Mouse (Mus musculus): ENCODE data around the gene Snx21. TPM values are rescaled to one million over a fixed set of nuclear protein-coding genes. Genes with fewer than 3 reads are reported as not detected.
A peak's percentile ranks its signal among the peaks of the same experiment; 100 is the strongest.

Snx21 gene
- polyA plus RNA-seq, 1 experiment, result not detected

GRCm38 (mm10) chr2:164786388-164786885 is 814 bp downstream of the Snx21 start:
- H3K4me3 ChIP-seq (ENCODE audit: insufficient read depth, low read depth, low read length), result peak overlapping the region; percentile 72
- H3K27ac ChIP-seq (ENCODE audit: insufficient read depth, low read depth, low read length), result peak overlapping the region; percentile 58
- H3K4me1 ChIP-seq (ENCODE audit: control insufficient read depth, insufficient read depth, low read length), result peaks cover 16% of the 10 kb centered on the region
- WGBS, result 3% methylated on average over 15 of the region's 15 CpGs
- no peak for TF ChIP-seq POLR2A (IDR thresholded peaks at IDR 0.05; ENCODE audit: insufficient read depth, low read depth, low read length)
- TF ChIP-seq CTCF (IDR thresholded peaks at IDR 0.05; ENCODE audit: insufficient read depth, low read depth, low read length), result no peak

GRCm38 (mm10) chr2:164787032-164787431 is 1.4 kb downstream of the Snx21 start:
- 0 out of 2 replicates have a peak overlapping the region, but pooled peaks have one; percentile 58 for H3K27ac ChIP-seq (ENCODE audit: insufficient read depth, low read depth, low read length)
- H3K4me1 ChIP-seq (ENCODE audit: control insufficient read depth, insufficient read depth, low read length), result peaks cover 22% of the 10 kb centered on the region
- 87% methylated on average over 3 of the region's 3 CpGs for WGBS
- TF ChIP-seq CTCF (IDR thresholded peaks at IDR 0.05; ENCODE audit: insufficient read depth, low read depth, low read length) (no peak), POLR2A (IDR thresholded peaks at IDR 0.05; ENCODE audit: insufficient read depth, low read depth, low read length) (no peak)
- no peak overlapping the region for H3K4me3 ChIP-seq (ENCODE audit: insufficient read depth, low read depth, low read length)

DNA sequence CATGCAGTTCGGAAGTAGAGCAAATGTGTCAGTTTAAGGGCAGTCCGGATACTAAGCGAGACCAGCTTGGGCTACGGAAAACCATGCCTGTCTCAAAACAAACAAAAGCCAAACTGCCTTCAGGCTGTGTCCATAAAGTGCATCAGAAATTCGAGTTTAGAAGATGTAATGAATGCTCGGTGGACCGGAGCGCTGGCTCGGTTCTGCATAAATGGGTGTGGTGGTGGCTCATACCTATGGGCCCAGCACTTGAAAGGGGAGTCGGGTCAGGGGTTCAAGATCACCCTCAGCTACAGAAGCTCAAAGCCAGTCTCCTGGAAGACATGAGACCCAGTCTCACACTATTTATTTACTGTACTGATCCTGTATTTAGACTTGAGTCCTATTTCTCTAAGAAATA is 2.2 kb downstream of the Snx21 start:
- TF ChIP-seq CTCF (IDR thresholded peaks at IDR 0.05; ENCODE audit: insufficient read depth, low read depth, low read length) (no peak), POLR2A (IDR thresholded peaks at IDR 0.05; ENCODE audit: insufficient read depth, low read depth, low read length) (no peak)
- Histone ChIP-seq H3K27ac (ENCODE audit: insufficient read depth, low read depth, low read length) (no peak overlapping the region; the same call in 1 of the 2 replicates), H3K4me3 (ENCODE audit: insufficient read depth, low read depth, low read length) (no peak overlapping the region), H3K4me1 (ENCODE audit: control insufficient read depth, insufficient read depth, low read length) (peaks cover 24% of the 10 kb centered on the region)
- 72% methylated on average over 10 of the region's 10 CpGs for WGBS

- TF ChIP-seq CTCF (IDR thresholded peaks at IDR 0.05; ENCODE audit: insufficient read depth, low read depth, low read length) (no peak), POLR2A (IDR thresholded peaks at IDR 0.05; ENCODE audit: insufficient read depth, low read depth, low read length) (no peak)
- no peak overlapping the region for H3K4me3 ChIP-seq (ENCODE audit: insufficient read depth, low read depth, low read length)
- 78% methylated on average over 4 of the region's 4 CpGs for WGBS
- peaks cover 25% of the 10 kb centered on the region for H3K4me1 ChIP-seq (ENCODE audit: control insufficient read depth, insufficient read depth, low read length)
- no peak overlapping the region for H3K27ac ChIP-seq (ENCODE audit: insufficient read depth, low read depth, low read length)
These were observed 2.8 kb downstream of the Snx21 start for GRCm38 (mm10) chr2:164788411-164788810.

DNA sequence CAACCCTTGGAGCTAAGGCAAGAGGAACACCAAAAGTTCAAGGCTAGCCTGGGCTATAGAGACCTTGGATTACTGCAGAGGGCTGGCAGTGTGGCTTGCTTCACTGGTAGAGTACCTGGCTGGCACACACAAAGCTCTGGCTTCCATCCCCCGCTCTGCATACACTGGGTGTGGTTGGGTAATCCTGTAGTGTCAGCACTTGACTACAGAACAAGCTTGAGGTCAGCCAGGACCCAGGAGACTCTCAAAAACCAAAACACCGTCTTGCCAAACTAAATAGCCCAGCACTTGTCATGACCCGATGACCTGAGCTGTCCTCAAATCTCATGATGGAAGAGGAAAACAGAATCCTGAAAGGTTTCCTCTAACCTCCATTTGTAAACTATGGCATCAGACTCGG is 4.8 kb downstream of the Snx21 start:
- peaks cover 27% of the 10 kb centered on the region for H3K4me1 ChIP-seq (ENCODE audit: control insufficient read depth, insufficient read depth, low read length)
- 84% methylated on average over 4 of the region's 4 CpGs for WGBS
- H3K4me3 ChIP-seq (ENCODE audit: insufficient read depth, low read depth, low read length), result no peak overlapping the region
- TF ChIP-seq POLR2A (IDR thresholded peaks at IDR 0.05; ENCODE audit: insufficient read depth, low read depth, low read length) (no peak), CTCF (IDR thresholded peaks at IDR 0.05; ENCODE audit: insufficient read depth, low read depth, low read length) (no peak)
- H3K27ac ChIP-seq (ENCODE audit: insufficient read depth, low read depth, low read length), result no peak overlapping the region

DNA sequence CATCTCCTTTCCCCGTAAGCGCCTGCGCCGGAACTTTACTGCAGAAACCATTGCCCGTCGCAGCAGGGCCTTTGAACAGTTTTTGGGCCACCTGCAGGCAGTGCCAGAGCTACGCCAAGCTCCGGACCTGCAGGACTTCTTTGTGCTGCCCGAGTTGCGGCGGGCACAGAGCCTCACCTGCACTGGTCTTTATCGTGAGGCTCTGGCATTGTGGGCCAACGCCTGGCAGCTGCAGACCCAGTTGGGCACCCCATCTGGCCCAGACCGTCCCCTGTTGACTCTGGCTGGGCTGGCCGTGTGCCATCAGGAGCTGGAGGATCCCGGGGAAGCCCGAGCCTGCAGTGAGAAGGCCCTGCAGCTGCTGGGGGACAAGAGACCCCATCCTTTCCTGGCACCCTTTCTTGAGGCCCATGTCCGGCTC is 6.2 kb downstream of the Snx21 start:
- TF ChIP-seq CTCF (IDR thresholded peaks at IDR 0.05; ENCODE audit: insufficient read depth, low read depth, low read length), result no peak
- TF ChIP-seq POLR2A (IDR thresholded peaks at IDR 0.05; ENCODE audit: insufficient read depth, low read depth, low read length), result no peak
- Histone ChIP-seq H3K4me1 (ENCODE audit: control insufficient read depth, insufficient read depth, low read length) (peaks cover 23% of the 10 kb centered on the region), H3K27ac (ENCODE audit: insufficient read depth, low read depth, low read length) (no peak overlapping the region), H3K4me3 (ENCODE audit: insufficient read depth, low read depth, low read length) (no peak overlapping the region)
- whole genome bisulfite sequencing, result 77% methylated on average over 18 of the region's 18 CpGs

- no peak for TF ChIP-seq POLR2A (IDR thresholded peaks at IDR 0.05; ENCODE audit: insufficient read depth, low read depth, low read length)
- TF ChIP-seq CTCF (IDR thresholded peaks at IDR 0.05; ENCODE audit: insufficient read depth, low read depth, low read length), result no peak
These were observed 7.0 kb downstream of the Snx21 start for GRCm38 (mm10) chr2:164792400-164793190.

GRCm38 (mm10) chr2:164793236-164793635 is 7.6 kb downstream of the Snx21 start:
- TF ChIP-seq POLR2A (IDR thresholded peaks at IDR 0.05; ENCODE audit: insufficient read depth, low read depth, low read length) (no peak), CTCF (IDR thresholded peaks at IDR 0.05; ENCODE audit: insufficient read depth, low read depth, low read length) (peak; percentile 20; the same call in 1 of the 2 replicates)
- peaks cover 18% of the 10 kb centered on the region for H3K4me1 ChIP-seq (ENCODE audit: control insufficient read depth, insufficient read depth, low read length)
- no peak overlapping the region for H3K4me3 ChIP-seq (ENCODE audit: insufficient read depth, low read depth, low read length)
- WGBS, result 67% methylated on average over 3 of the region's 3 CpGs
- no peak overlapping the region for H3K27ac ChIP-seq (ENCODE audit: insufficient read depth, low read depth, low read length)

More at GRCm38 (mm10) chr2:164792400-164793190, 7.0 kb downstream of the Snx21 start:
- Histone ChIP-seq H3K4me3 (ENCODE audit: insufficient read depth, low read depth, low read length) (no peak overlapping the region), H3K27ac (ENCODE audit: insufficient read depth, low read depth, low read length) (no peak overlapping the region), H3K4me1 (ENCODE audit: control insufficient read depth, insufficient read depth, low read length) (peaks cover 23% of the 10 kb centered on the region)
- WGBS, result 84% methylated on average over 12 of the region's 12 CpGs

GRCm38 (mm10) chr2:164793772-164794171 is 8.1 kb downstream of the Snx21 start:
- no peak for TF ChIP-seq POLR2A (IDR thresholded peaks at IDR 0.05; ENCODE audit: insufficient read depth, low read depth, low read length)
- no peak for TF ChIP-seq CTCF (IDR thresholded peaks at IDR 0.05; ENCODE audit: insufficient read depth, low read depth, low read length)
- Histone ChIP-seq H3K4me3 (ENCODE audit: insufficient read depth, low read depth, low read length) (no peak overlapping the region), H3K4me1 (ENCODE audit: control insufficient read depth, insufficient read depth, low read length) (peaks cover 14% of the 10 kb centered on the region), H3K27ac (ENCODE audit: insufficient read depth, low read depth, low read length) (no peak overlapping the region)
- WGBS, result 82% methylated on average over 2 of the region's 2 CpGs
